Mouse (Mus musculus): ENCODE data around the gene Pnkd.

- TF ChIP-seq CTCF (conservative IDR thresholded peaks at IDR 0.05; ENCODE audit: low read length): no peak
- no peak for TF ChIP-seq NANOG (IDR thresholded peaks at IDR 0.05; ENCODE audit: borderline replicate concordance, low read length)
Measured at GRCm38 (mm10) chr1:74288327-74288726, 3.6 kb downstream of the Pnkd start.

All from E14TG2a.4 (cell line).